Mouse (Mus musculus): ENCODE data around the gene Actrt2. TPM values are rescaled to one million over a fixed set of nuclear protein-coding genes. Genes with fewer than 3 reads are reported as not detected.

The Actrt2 gene
- polyA plus RNA-seq, 1 experiment from 2014 or later: not detected

DNA sequence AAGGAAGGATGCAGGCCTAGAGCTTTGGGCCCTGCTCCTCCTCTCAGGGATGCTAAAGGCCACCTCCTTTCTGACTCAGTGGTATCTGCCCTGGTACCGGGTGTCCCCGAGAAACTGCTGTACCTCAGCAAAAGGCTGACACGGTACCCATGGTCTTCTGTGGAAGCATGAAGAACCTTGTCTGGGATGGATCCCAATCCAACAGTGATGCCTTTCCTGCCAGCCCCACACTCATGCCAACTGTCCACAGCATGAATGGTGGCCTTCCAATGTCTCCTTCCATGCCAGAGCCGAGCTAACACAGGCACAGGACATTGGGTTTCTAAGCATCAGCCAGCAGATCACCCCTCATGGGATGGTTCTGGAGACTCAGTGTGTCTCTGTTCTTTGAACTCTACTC is 45.1 kb downstream of the Actrt2 start:
- Histone ChIP-seq H3K9me3 (no peaks in the 10 kb centered on the region), H3K27ac (no peak overlapping the region), H3K4me1 (peaks cover 70% of the 10 kb centered on the region)

More for the DNA sequence above, 45.1 kb downstream of the Actrt2 start:
- 91% methylated on average over 4 of the region's 4 CpGs for WGBS
- Histone ChIP-seq H3K36me3 (no peaks in the 10 kb centered on the region), H3K4me2 (no peak overlapping the region), H3K9ac (no peak overlapping the region), H3K4me3 (no peak overlapping the region), H3K27me3 (0 out of 2 replicates have a peak, but pooled peaks cover 3% of the 10 kb centered on the region)
- no peak for ATAC-seq (ENCODE audit: insufficient number of reproducible peaks, insufficient read depth, low FRiP score, low TSS enrichment, low read depth)

Other genes with a start within 250 kb of the Actrt2 start
- 39.0 and 46.0 TPM in 2 replicates for gene Prdm16, start 31.0 kb downstream of the Actrt2 start, polyA plus RNA-seq (2015; fragmentation: Nextera tagmentation; extraction: Ambion mirVana)
- 0.36 and 0.49 TPM in 2 replicates for gene Ttc34, start 169.6 kb upstream of the Actrt2 start, polyA plus RNA-seq (2015; fragmentation: Nextera tagmentation; extraction: Ambion mirVana)
- 0.28 TPM in 1 of 2 replicates, not detected in the other for gene Mmel1, start 201.7 kb upstream of the Actrt2 start, polyA plus RNA-seq (2015; fragmentation: Nextera tagmentation; extraction: Ambion mirVana)
- gene Fam213b, start 231.3 kb upstream of the Actrt2 start, polyA plus RNA-seq (2015; fragmentation: Nextera tagmentation; extraction: Ambion mirVana): 48.6 and 53.6 TPM in 2 replicates

Measured in embryonic facial prominence, embryonic 13.5 days (tissue).